Mouse (Mus musculus) testis, adult 2 months (tissue): ENCODE results near the gene B4galnt2.

ENCODE experiments used
- CTCF ChIP-seq: fragments of 200-500 bp; IDR thresholded peaks from 2 replicates; pipeline ENCODE4 v1.5.1; 2012; ENCODE audit warnings: low read depth, mild to moderate bottlenecking, inconsistent platforms, low read length, moderate library complexity; ENCODE audit not compliant: control insufficient read depth, insufficient read depth, insufficient replicate concordance
- POLR2A ChIP-seq: fragments of 200-500 bp; IDR thresholded peaks from 2 replicates; pipeline ENCODE4 v1.6.1; 2012; ENCODE audit warnings: low read depth, mild to moderate bottlenecking, inconsistent platforms, low read length, moderate library complexity; ENCODE audit not compliant: control insufficient read depth

- TF ChIP-seq POLR2A: no peak
- no peak for TF ChIP-seq CTCF
Measured at GRCm38 (mm10) chr11:95825625-95826024, 89.1 kb downstream of the B4galnt2 start.
